Mouse (Mus musculus) neural tube, embryonic 14.5 days (tissue): ENCODE results near the gene Fam186b. TPM values are rescaled to one million over a fixed set of nuclear protein-coding genes. Genes with fewer than 3 reads are reported as not detected.

Experiments
- ATAC-seq: fragments of 200-750 bp; cut with Nextera tagmentation; 2 replicates; pipeline ENCODE4 v1.8.0; 2017; ENCODE audit warnings: low read depth, mild to moderate bottlenecking, moderate TSS enrichment, moderate library complexity
- H3K27ac ChIP-seq: fragments of 300-500 bp; sonication (generic); 2 replicates; pipeline ENCODE4 v1.5.1; 2014; ENCODE audit warnings: low read depth, mild to moderate bottlenecking, control low read depth, low read length, moderate library complexity, mixed read lengths
- H3K27me3 ChIP-seq: fragments of 300-500 bp; sonication (generic); 2 replicates; pipeline ENCODE4 v1.6.1; 2014; ENCODE audit warnings: low read length; ENCODE audit not compliant: control insufficient read depth, insufficient read depth
- H3K36me3 ChIP-seq: fragments of 300-500 bp; sonication (generic); 2 replicates; pipeline ENCODE4 v1.6.1; 2014; ENCODE audit warnings: low read length, mixed read lengths; ENCODE audit not compliant: control insufficient read depth, insufficient read depth
- H3K4me1 ChIP-seq: fragments of 300-500 bp; sonication (generic); 2 replicates; pipeline ENCODE4 v1.6.1; 2014; ENCODE audit warnings: low read length; ENCODE audit not compliant: control insufficient read depth, insufficient read depth
- H3K4me2 ChIP-seq: fragments of 300-500 bp; sonication (generic); 2 replicates; pipeline ENCODE4 v1.6.1; 2014; ENCODE audit warnings: mild to moderate bottlenecking, low read depth, low read length, control low read depth
- H3K4me3 ChIP-seq: fragments of 300-500 bp; sonication (generic); 2 replicates; pipeline ENCODE4 v1.5.1; 2014; ENCODE audit warnings: low read depth, low read length, control low read depth, mixed read lengths
- H3K9ac ChIP-seq: fragments of 300-500 bp; sonication (generic); replicated peaks from 2 replicates; pipeline ENCODE4 v1.6.1; 2014; ENCODE audit warnings: low read depth, mild to moderate bottlenecking, control low read depth, low read length, mixed read lengths
- H3K9me3 ChIP-seq: fragments of 300-500 bp; sonication (generic); 2 replicates; pipeline ENCODE4 v1.6.1; 2016; ENCODE audit warnings: low read length; ENCODE audit not compliant: control insufficient read depth
- WGBS: fragments of 180-500 bp; shearing (Covaris S2); extraction: QIAGEN DNeasy Blood & Tissue Kit; methylation state at CpG from one replicate; pipeline ENCODE4 v1.1.7; 2014; 5-methylcytosine and 5-hydroxymethylcytosine counted together
- polyA plus RNA-seq: library from polyadenylated mRNA; unstranded; fragments of >200 nt; fragmentation: Nextera tagmentation; extraction: Ambion mirVana; gene quantifications from 2 replicates; pipeline ENCODE4 v1.2.1, GENCODE M21; 2014

Gene Fam186b
- polyA plus RNA-seq, 1 experiment from 2014 or later: 0.66 TPM

DNA sequence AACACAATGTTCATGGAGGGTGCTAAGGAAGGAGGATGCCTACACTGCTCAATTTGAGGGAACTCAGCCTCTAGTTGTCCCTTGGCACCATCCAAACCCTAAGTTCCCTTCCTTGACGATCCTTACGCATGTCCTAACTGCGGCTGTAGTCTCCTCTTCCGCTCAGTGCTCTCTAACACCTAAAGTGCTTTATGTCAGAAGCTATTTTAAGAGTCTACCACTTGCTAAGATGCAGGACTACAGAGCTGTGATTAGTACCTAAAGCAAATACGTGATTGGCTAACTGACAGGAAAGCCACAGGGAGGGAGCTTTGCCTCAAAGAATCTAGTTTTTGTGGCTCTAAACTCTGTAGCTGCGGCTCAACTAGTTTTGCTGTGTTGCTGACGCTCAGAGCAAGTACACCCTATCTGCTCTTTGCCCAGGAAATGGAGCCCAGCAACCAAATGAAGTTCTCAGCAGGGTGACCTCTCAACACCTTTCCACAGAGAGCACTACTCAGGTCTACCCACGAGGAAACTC, 40.2 kb upstream of the Fam186b start:
- 0 out of 2 replicates have a peak, but pooled peaks cover 4% of the 10 kb centered on the region for H3K4me1 ChIP-seq
- H3K9ac ChIP-seq: no peak overlapping the region
- no peak overlapping the region for H3K4me3 ChIP-seq
- H3K27ac ChIP-seq: no peak overlapping the region
- no peak for ATAC-seq
- H3K27me3 ChIP-seq: no peaks in the 10 kb centered on the region
- no peaks in the 10 kb centered on the region for H3K9me3 ChIP-seq
- no peak overlapping the region for H3K4me2 ChIP-seq
- WGBS: 85% methylated on average over 8 of the region's 8 CpGs
- no peaks in the 10 kb centered on the region for H3K36me3 ChIP-seq

DNA sequence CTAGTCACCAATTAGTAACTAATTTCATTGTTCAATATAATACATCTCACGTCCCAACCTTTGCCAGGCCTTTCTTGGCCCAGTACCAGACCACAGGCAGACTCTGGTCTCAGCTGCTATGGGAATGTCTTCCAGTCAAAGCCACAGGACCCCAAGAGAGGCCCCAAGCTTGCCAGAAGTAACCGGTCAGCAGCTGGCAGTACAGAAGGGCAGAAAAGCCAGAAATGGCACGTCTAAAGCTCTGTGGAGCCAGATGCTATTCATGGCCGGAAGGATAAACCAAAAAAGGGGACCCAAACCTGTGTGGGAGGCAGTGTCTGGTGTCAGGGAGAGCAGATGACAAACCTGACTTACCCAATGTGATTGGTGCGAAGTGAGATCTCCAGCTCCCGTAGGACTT, 38.8 kb upstream of the Fam186b start:
- Histone ChIP-seq H3K4me2 (no peak overlapping the region), H3K27me3 (no peaks in the 10 kb centered on the region), H3K4me1 (0 out of 2 replicates have a peak, but pooled peaks cover 4% of the 10 kb centered on the region), H3K9ac (no peak overlapping the region), H3K36me3 (no peaks in the 10 kb centered on the region), H3K9me3 (no peaks in the 10 kb centered on the region), H3K4me3 (no peak overlapping the region), H3K27ac (0 out of 2 replicates have a peak overlapping the region, but pooled peaks have one; percentile 22)
- ATAC-seq: no peak
- WGBS: 72% methylated on average over 6 of the region's 6 CpGs

DNA sequence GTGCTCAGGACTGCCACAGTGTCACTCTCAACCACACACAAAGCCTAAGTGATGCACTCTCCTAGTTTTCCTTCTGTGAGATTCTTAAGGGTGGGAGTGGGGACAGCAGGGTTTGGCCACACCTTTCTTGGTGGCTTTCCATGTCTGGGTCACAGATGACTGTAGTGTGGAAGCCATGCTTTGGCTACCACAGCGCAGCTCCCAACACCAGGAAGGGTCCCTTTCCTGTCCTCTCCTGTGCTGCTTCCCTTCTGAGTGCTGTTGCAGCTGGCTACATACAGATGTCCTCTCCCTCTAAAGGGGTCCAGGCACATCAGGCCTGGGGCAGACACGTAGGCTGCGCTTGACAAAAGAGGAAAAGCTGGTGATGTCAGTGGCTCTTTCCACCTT, 38.0 kb upstream of the Fam186b start:
- H3K4me3 ChIP-seq: no peak overlapping the region
- no peaks in the 10 kb centered on the region for H3K27me3 ChIP-seq
- H3K4me2 ChIP-seq: no peak overlapping the region
- 85% methylated on average over 3 of the region's 3 CpGs for WGBS
- H3K27ac ChIP-seq: peak overlapping the region; percentile 68
- 0 out of 2 replicates have a peak, but pooled peaks cover 4% of the 10 kb centered on the region for H3K4me1 ChIP-seq
- H3K36me3 ChIP-seq: no peaks in the 10 kb centered on the region; the same call in 1 of the 2 replicates
- no peaks in the 10 kb centered on the region for H3K9me3 ChIP-seq
- ATAC-seq: no peak
- H3K9ac ChIP-seq: no peak overlapping the region

DNA sequence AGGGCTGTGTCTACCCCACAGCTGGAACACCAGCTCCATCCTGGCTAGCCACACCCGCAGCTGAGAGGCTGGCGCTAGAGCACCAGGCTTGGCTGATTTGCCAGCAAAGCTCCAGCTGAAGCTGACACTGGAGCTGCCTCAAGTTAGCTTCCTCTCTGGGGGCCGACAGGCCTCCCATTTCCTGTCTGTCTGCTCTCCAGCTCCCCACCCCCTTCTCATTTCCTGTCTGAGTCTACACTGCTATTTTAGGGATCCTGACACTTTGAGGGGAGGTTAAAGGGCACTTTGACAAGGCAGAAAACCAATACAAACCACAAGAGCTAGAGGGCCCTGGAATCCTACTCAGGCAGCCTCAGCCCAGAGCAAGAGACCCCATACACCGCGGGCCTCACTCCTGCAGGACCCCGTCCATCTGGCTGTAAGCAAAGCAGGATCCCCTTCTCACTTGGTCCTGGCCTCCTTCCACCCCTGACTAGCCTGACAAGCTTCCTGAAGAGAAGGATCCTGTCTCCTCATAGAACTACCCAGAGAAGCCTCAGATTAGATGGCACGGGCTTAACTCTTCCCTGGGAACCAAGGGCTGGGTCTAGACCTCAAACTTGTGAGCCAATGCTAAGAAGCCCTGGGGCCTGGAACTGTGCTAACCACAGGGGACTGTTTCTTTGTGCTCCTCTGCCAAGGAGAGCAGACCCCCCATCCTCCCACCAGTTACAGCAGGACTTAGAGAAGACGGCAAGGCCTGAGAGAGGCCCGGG, 37.4 kb upstream of the Fam186b start:
- ATAC-seq: peak; percentile 14; the same call in 1 of the 2 replicates
- Histone ChIP-seq H3K27ac (peak overlapping the region; percentile 68), H3K4me3 (no peak overlapping the region), H3K9me3 (no peaks in the 10 kb centered on the region), H3K27me3 (no peaks in the 10 kb centered on the region), H3K4me1 (0 out of 2 replicates have a peak, but pooled peaks cover 4% of the 10 kb centered on the region), H3K36me3 (no peaks in the 10 kb centered on the region; the same call in 1 of the 2 replicates), H3K4me2 (no peak overlapping the region), H3K9ac (no peak overlapping the region)
- WGBS: 62% methylated on average over 9 of the region's 9 CpGs

DNA sequence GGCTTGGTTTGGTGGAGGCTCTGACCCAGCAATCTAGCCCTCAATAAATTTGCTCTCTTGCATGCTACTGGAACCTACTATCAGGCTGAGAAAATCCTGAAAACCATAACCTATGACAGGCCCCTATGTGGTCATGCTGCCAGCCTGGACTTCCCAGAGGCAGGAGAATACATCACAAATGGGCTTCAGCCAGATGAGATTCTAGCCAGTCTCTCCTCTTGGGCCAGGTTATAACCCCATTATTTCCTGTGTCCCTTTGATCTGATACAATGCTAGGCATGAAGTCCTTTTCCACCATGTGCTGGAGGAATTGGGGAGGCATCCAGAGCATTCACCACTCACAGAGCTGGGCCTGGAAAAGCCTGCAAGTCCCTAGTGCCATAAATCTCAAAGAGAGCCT, 36.4 kb upstream of the Fam186b start:
- Histone ChIP-seq H3K9ac (no peak overlapping the region), H3K4me3 (no peak overlapping the region)

DNA sequence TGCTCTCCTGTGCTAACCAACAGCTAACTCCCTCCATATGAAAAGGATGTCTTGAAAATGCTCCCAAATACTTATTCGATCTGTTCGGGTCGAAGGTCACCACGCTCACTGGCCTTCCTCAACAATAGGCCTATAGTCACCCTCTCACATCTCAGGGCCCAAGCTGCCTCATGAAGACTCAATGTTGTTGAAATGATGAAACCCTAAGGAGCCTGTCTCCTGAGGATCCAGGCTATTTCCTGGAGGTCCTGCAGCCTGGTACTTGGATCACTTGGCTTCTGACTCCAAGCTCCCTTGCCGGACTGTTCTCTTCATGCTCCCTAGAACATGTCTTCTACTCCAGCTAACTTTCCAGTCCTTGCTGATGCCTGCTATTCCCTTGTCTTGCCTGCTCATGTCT, 35.7 kb upstream of the Fam186b start:
- Histone ChIP-seq H3K9me3 (no peaks in the 10 kb centered on the region), H3K27ac (no peak overlapping the region), H3K4me1 (0 out of 2 replicates have a peak, but pooled peaks cover 4% of the 10 kb centered on the region), H3K4me3 (no peak overlapping the region), H3K36me3 (no peaks in the 10 kb centered on the region; the same call in 1 of the 2 replicates), H3K4me2 (no peak overlapping the region), H3K27me3 (no peaks in the 10 kb centered on the region), H3K9ac (no peak overlapping the region)
- ATAC-seq: no peak
- 82% methylated on average over 5 of the region's 5 CpGs for WGBS

More for the DNA sequence above, 36.4 kb upstream of the Fam186b start:
- peak overlapping the region; percentile 50 for H3K27ac ChIP-seq
- ATAC-seq: no peak
- H3K27me3 ChIP-seq: no peaks in the 10 kb centered on the region
- 0 out of 2 replicates have a peak, but pooled peaks cover 4% of the 10 kb centered on the region for H3K4me1 ChIP-seq
- no peaks in the 10 kb centered on the region for H3K9me3 ChIP-seq
- H3K36me3 ChIP-seq: no peaks in the 10 kb centered on the region; the same call in 1 of the 2 replicates
- no peak overlapping the region for H3K4me2 ChIP-seq

DNA sequence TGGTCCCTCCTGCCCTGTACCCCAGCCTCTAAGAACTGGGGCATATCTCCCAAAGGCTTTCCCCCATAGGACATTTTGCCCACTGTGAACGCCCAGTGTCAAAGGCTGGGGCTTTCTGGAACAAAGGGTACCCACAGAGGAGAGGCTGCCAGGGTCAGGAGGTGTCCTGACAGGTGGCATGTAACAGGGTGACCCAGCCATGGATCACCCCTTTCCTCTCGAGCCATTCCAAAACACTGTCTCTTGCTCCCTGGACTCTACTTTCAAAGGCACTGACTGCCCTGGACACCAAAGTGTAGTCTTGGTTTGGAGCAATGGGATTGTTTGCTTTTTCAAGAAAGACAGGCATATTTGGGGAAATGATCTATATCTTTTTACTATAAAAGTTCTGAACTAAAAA, 34.6 kb upstream of the Fam186b start:
- Histone ChIP-seq H3K36me3 (peaks cover under 1% of the 10 kb centered on the region), H3K27ac (no peak overlapping the region), H3K4me3 (no peak overlapping the region), H3K27me3 (no peaks in the 10 kb centered on the region), H3K4me1 (0 out of 2 replicates have a peak, but pooled peaks cover 4% of the 10 kb centered on the region), H3K9me3 (no peaks in the 10 kb centered on the region), H3K4me2 (no peak overlapping the region), H3K9ac (no peak overlapping the region)
- WGBS: 85% methylated on average over 2 of the region's 2 CpGs
- no peak for ATAC-seq

DNA sequence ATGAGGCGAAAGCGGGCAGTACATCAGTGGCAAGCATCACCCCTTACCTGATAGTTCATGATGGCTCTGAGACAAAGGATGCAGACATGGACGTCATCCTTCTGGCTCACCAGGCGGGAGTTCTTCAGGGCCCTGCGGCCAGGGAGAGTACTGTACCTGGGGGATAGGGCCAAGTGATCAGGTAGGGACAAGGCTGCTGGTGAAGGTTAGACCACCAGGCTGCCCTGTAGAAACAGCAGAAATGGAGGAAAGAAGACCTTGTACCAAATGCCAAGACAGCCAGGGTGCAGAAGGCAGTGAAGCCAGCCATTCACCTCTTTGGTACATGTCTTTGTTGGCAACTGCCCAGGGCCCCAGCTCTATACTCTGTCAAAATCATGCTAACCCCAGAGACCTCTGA, 32.3 kb upstream of the Fam186b start:
- ATAC-seq: no peak
- Histone ChIP-seq H3K4me1 (0 out of 2 replicates have a peak, but pooled peaks cover under 1% of the 10 kb centered on the region), H3K4me3 (no peak overlapping the region), H3K36me3 (peaks cover 8% of the 10 kb centered on the region), H3K4me2 (no peak overlapping the region), H3K27ac (no peak overlapping the region), H3K9me3 (no peaks in the 10 kb centered on the region), H3K9ac (no peak overlapping the region), H3K27me3 (no peaks in the 10 kb centered on the region)
- WGBS: 97% methylated on average over 5 of the region's 5 CpGs

DNA sequence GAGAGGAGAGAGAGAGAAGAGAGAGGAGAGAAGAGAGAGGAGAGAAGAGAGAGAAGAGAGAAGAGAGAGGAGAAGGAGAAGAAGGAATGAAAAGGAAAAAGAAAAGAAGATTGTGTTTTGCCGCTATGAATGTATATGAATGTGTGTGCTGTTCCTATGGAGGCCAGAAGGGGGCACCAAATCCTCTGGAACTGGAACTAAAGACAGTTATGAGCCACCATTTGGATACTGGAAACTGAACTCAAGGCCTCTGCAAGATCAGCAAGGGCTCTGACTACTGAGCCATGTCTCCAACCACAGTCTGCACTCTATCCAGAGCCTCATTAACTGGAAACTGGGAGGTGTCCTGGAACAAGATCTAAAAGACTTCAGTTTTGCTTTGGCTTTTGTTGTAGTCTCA, 31.3 kb upstream of the Fam186b start:
- Histone ChIP-seq H3K36me3 (peaks cover 8% of the 10 kb centered on the region), H3K27me3 (no peaks in the 10 kb centered on the region), H3K9ac (no peak overlapping the region), H3K27ac (no peak overlapping the region), H3K4me3 (no peak overlapping the region), H3K4me2 (no peak overlapping the region), H3K9me3 (no peaks in the 10 kb centered on the region), H3K4me1 (no peaks in the 10 kb centered on the region)
- no peak for ATAC-seq
- WGBS: 75% methylated on average over 1 of the region's 1 CpGs
